Mouse (Mus musculus): ENCODE data around the gene S100a13.

The S100a13 gene

GRCm38 (mm10) chr3:90513796-90514590 is at the start of gene S100a13, which contains the start of gene S100a1:
Gene S100a13 (plus strand): TSS chr3:90514435.
Gene S100a1 (minus strand): TSS chr3:90514392.
- peak; percentile 33 to 35 for DNase-seq

DNA sequence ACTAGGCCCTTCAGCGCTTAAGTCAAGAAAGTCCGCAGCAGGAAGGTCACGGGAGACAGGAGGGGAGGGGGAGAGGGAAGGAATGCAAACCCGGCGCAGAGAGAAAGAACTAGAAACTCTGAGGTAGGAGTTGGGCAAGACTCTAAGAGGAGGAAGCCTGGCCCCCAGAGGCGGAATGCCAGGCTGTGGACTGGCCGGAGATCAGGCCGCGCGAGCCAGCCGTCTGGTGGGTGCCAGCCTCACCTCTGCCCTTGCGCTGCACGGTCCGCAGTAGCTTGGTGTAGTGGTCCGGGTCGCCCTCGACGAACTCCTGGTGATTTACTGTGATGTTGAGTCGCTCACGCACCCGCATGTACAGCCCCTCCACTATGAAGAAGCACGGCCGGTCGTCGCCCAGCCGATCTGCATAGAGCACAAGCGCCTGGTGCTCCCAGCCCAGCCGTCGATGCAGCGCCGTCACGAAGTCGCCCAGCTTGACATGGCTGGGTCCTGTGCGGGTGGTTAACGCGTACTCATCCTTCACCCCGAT is 49.6 kb upstream of the S100a13 start:
- DNase-seq: peak in 1 of 2 experiments; percentile 7

DNA sequence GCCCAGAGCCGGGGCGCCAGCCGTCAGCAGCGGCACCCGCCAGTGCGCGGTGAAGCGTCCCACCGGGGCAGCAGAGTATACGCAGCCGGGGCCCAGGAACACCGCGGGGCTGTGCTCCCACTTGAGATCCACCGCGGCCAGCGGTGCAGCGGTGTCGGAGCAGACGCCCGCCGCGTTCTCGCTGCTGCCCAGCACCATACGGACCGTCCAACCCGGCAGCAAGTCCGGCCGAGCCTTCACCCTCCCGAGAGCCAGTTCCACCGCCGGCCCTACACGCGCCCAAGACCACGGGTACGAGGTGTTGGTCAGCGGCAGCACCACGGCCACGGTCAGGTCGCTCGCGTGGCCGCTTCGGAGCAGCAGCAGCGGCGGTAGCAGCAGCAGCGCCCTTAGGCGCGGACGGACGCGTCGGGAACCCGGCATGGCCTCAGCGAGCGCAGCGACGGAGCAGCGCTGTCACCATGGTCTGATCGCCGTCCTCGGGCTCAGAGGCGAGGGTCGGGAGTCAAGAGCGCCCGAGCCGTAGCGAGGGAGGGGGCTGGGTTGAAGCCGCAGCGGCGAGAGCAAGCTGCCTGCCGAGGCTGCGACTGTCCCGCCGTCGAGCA is 49.1 kb upstream of the S100a13 start:
- DNase-seq: peak; percentile 13 to 27

DNA sequence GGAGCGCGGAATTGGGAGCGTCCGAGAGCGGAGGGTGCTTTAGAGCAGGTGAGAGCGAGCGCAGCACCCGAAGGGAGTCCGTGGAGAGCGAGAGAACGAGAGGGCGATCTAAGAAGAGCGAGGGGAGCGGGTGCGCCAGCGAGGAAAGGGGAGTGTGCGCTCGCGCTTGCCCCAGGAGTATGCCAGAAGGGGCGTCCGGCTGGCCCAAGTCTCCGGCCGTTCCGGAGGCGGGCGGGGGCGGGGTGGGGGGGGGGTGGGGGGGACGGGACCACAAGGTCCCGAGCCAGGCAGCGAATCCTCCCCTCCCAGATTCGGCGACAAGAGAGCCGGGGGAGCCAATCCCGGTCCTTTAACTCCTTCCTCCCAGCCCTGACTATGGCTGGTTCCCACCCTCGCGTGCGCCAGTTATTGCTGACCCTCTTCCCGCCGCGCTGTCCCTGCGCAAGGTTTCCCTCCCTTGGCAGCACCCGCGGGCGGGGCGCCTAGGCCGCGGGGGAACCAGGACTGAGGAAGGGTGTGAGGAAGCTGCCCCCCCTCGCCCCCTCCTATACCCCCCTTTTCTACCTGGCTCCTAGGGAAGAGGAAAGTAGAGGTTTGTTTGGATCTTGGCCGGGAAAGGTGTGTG is 48.4 kb upstream of the S100a13 start, which contains the start of gene Npr1:
Gene Npr1 (minus strand): TSS at position 181 of the 625 bp plus-strand sequence.
- peak in 1 of 2 experiments; percentile 17 for DNase-seq

DNA sequence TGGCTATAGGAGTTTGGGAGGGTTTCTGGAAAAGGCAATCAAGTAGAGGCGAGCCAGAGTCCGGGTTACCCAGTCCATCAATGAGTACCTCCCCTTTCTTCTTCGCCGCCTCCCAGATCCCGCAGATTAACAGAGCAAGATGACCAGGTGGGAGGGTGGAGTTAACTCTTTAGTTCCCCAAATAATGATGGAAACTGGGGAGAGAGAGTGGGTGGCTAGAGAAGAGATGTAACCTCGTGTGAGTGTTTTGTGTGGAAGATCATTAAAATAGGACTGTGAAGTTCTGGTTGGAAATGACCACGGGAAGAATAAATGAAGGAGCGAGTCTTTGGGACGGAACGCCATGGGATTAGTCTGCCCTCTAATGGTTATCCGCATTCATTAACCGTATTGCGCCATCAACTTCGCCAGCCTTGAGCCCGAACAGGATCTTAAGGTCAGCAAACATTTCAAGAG is 47.9 kb upstream of the S100a13 start:
- DNase-seq: no peak

DNA sequence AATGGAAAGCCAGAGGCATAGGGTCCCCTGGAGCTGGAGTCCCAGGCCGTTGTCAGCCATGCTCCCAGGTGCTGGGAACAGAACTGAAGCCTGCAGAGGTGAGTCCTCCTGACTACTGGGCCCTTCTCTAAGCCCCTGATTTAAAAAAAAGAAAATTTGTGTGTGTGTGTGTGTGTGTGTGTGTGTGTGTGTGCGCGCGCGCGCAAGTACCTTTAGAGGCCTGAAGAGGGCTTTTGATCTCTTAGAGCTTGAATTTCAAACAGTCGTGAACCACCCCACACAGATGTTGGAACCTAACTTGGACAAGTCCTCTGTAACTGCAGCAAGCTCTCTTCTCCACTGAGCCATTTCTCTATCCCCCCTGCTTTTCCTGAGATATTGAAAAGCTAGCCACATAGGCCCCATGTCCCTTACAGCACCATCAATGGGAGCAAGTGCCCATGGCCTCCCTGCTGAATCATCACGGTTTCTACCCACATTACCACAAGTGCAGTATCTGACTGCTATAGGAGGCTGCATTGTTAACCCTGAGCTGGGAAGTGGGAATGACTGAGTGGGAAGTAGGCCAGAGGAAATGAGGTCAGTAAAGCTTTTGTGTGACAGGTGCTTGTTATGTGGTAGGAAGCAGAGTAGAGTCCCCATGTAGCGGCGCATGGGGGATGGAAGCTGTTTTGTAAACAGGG is 46.5 kb upstream of the S100a13 start:
- DNase-seq: no peak

DNA sequence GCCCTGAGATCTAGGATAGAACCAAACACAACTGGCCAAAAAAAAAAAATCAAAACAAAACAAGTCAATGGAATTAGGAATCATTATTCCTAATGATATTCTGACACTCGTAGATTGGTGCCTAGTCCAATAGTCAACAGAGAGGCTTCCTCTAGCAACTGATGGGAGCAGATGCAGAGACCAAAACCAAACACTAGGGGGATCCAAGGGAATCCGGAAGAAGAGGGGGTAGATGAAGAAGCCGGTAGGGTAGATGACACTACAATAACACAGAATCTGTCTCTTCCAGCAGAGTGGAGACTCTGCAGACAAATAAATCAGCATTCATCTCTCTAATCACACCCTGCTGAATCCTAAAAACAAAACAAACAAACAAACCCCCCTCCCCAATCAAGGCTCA is 42.0 kb upstream of the S100a13 start:
- peak; percentile 62 to 63 for DNase-seq

- DNase-seq: no peak
These were observed 38.9 kb upstream of the S100a13 start for GRCm38 (mm10) chr3:90475151-90475830.

- DNase-seq: peak; percentile 89 to 94
These were observed 38.2 kb upstream of the S100a13 start, which contains the start of gene Ilf2 for GRCm38 (mm10) chr3:90475831-90476611. Gene Ilf2 (plus strand): TSS chr3:90476126.

GRCm38 (mm10) chr3:90486998-90487397 is 27.2 kb upstream of the S100a13 start:
- DNase-seq: no peak

DNA sequence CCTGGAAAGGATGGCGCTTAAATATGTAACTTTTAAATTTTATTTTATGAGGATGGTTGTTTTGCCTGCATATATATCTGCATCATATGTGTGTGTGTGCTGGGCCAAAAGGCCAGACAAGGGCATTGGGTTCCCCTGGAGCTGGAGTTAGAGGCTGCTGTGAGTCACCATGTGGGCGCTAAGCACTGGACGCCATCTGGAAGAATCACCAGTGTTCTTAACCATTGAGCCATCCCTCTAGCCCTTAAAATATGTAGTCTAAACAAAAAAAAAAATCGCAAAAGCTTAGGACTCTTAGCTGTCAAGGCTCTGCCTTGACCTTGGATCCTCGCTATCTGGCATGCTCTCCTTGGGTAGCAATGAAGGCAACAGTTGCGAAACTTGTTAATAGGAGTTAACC is 25.7 kb upstream of the S100a13 start:
- DNase-seq: no peak

DNA sequence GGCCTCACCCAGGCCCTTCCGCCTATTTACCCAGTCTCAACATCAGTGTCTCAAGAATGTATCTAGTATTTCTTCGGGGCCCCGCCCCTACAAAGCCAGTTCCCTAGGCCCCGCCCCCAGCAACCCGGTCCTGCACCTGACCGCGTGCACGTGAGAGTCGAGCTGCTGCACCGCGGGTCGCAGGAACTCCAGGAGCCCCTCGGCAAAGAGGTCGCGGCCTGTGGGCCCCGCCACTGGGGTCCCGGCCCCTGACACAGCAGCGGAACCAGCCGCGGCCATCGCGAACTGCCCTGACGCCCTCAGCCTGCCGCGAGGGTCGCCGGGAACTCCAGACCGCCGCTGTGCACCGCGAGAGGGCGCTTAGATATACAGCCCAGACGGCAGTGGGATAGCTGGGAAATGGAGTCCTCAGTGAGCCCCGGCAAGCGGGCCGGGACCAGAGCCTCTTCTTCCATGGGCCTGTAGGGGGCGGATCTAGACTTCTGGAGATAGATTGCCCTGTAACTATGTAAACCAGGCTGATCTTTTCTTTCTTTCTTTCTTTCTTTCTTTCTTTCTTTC is 23.5 kb upstream of the S100a13 start, which contains the start of gene Snapin:
Gene Snapin (minus strand): TSS at position 338 of the 561 bp plus-strand sequence.
- DNase-seq: peak; percentile 95 to 96

- DNase-seq: peak in 1 of 2 experiments; percentile 48
These were observed 22.9 kb upstream of the S100a13 start for GRCm38 (mm10) chr3:90491350-90491749.

DNA sequence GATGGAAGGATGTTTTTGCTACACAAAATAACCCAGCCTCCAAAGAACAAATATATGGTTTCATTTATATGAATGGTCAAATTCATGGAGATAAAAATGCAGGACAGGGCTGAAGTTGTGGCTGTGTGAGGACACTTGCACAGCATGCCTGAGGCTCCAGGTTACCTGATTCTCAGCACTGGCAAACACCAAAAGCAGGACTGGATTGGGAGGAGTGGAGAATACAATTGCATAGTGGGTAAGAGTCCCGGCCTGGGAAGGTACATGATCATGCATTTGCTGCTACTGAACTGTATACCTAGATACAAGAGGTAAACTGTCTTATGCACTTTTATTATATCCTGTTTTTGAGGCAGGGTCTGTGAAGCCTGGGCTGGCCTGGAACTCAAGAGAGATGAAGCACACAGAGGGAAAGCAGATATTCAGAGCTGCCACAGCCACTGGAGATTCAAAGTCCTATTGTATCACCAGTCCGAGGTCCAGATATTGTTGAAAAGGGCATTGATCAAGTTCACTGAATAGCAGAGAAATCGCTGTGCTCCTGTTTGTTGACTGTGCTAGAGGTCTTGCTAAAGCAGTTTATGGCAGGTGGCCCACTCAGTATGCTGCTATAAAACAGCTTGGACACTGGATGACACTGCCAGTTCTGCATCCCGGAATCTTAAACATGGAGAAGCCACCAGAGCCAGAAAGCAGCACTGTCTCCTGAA is 20.2 kb upstream of the S100a13 start:
- DNase-seq: no peak

- DNase-seq: no peak
These were observed 18.2 kb upstream of the S100a13 start for GRCm38 (mm10) chr3:90495850-90496525.

GRCm38 (mm10) chr3:90497597-90497996 is 16.6 kb upstream of the S100a13 start:
- no peak for DNase-seq

DNA sequence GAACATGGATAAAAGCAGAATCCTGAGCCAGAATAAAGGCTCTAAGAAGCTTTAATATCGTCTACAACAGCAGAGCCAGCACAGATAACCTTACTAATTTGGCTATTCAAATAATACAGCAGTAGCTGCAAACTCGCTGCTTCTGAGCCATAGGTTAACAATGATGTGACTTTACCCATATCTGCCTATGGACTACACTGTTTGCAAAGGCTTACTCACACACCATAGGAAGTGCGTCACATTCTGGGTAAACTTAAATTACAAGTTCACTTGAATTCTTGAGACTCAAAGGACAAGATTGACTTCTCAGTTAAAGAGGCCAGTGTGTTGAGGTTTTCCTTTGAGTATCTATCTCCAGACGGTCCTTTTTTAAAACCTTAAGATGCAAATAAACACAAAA is 10.8 kb upstream of the S100a13 start:
- no peak for DNase-seq

GRCm38 (mm10) chr3:90505216-90505615 is 9.0 kb upstream of the S100a13 start:
- no peak for DNase-seq

DNA sequence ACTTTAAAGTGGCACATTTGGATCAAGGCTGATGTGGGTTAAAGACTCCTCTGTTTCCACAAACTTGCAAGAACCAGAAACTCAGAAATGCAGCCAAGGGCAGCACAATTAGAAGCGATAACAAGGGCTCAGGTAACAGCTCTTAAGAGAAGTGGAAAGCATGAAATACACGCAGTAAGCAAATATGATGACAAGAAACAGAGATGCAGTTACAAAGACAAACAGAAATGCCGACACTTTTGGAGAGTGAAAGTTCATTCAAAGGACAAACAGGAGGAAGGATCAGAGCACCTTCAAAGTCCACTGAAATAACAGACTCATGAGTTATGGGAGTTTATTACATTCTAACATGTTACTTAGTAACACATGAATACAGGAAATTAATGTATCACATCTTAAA is 7.9 kb upstream of the S100a13 start:
- no peak for DNase-seq
